27 mouse cellular contexts compared by ENCODE assay signal in the genomic region with DNA sequence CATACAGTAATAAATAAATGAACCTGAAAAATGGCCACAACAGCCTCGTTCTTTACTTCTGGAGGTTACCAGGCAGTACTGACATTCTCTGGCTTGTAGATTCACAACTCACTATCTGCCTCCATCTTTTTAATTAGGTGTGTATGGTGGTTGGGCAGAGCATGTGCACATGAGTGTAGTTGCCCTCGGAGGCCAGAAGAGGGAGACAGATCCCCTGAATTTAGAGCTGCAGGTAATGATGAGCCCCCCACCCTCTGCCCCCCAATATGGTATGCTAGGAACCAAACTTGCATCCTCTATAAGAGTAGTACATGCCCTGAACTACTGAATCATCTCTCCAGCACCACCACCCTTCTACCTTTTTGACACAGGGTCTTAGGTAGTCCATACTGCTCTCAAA.
DNase-seq lines count a peak whose midpoint lies in the region; ATAC-seq and TF ChIP-seq lines count a peak whose summit lies in the region.
"Had no signal": no experiment of that assay in that cellular context is flagged by ENCODE, and none has a peak within 500 bp of the region (broad histone marks: within the 10 kb centered on the region; RNA-seq: fewer than 3 reads in every experiment).

No protein-coding gene starts in this region.

- TF ChIP-seq POLR2A in heart, adult 2 months (IDR thresholded peaks at IDR 0.05; ENCODE audit: insufficient read depth, low read depth, low read length): no peak
- TF ChIP-seq POLR2A in kidney, adult 2 months (IDR thresholded peaks at IDR 0.05; ENCODE audit: low read depth, low read length): no peak

- H3K36me3 ChIP-seq in heart, adult 2 months (ENCODE audit: control insufficient read depth, insufficient read depth, low read length): no peaks in the 10 kb centered on the region
- H3K36me3 ChIP-seq in liver, postnatal 0 days (replicated peaks; ENCODE audit: insufficient read depth, low read length): no peaks in the 10 kb centered on the region
- no peaks in the 10 kb centered on the region for H3K36me3 ChIP-seq in liver, embryonic 12.5 days
- no peaks in the 10 kb centered on the region for H3K36me3 ChIP-seq in kidney, adult 2 months (ENCODE audit: control insufficient read depth, insufficient read depth, low read length)
- H3K36me3 ChIP-seq: forebrain, embryonic 15.5 days; heart, embryonic 13.5 days; intestine, embryonic 15.5 days; limb, embryonic 12.5 days; midbrain, embryonic 13.5 days; neural tube, embryonic 13.5 days had no signal

- ATAC-seq in liver, postnatal 0 days: no peak
- ATAC-seq in liver, embryonic 12.5 days: no peak
- ATAC-seq: forebrain, embryonic 15.5 days; hindbrain, embryonic 16.5 days; intestine, embryonic 15.5 days; midbrain, embryonic 13.5 days had no signal

- WGBS in heart, adult 2 months: 96% methylated on average over 2 of the region's 2 CpGs
- 81% methylated on average over 2 of the region's 2 CpGs for WGBS in liver, postnatal 0 days (ENCODE audit: insufficient replicate concordance)
- WGBS in liver, embryonic 12.5 days (ENCODE audit: insufficient replicate concordance): 81% methylated on average over 2 of the region's 2 CpGs
- 98% methylated on average over 2 of the region's 2 CpGs for WGBS in kidney, adult 2 months

- no peak overlapping the region for H3K9ac ChIP-seq in heart, adult 2 months (ENCODE audit: low read depth, low read length)
- H3K9ac ChIP-seq in liver, postnatal 0 days (replicated peaks): no peak overlapping the region
- H3K9ac ChIP-seq in liver, embryonic 12.5 days: no peak overlapping the region
- H3K9ac ChIP-seq: forebrain, embryonic 15.5 days; heart, embryonic 13.5 days; intestine, embryonic 15.5 days; limb, embryonic 12.5 days; midbrain, embryonic 13.5 days; neural tube, embryonic 13.5 days had no signal

- H3K27ac ChIP-seq in heart, adult 2 months: no peak overlapping the region
- no peak overlapping the region for H3K27ac ChIP-seq in liver, postnatal 0 days (ENCODE audit: low read depth)
- no peak overlapping the region for H3K27ac ChIP-seq in liver, embryonic 12.5 days
- H3K27ac ChIP-seq in kidney, adult 2 months (ENCODE audit: insufficient read depth, low read depth, low read length): no peak overlapping the region
- H3K27ac ChIP-seq: forebrain, embryonic 15.5 days; heart, embryonic 13.5 days; intestine, embryonic 15.5 days; left cerebral cortex, adult 2 months; limb, embryonic 12.5 days; macrophage; midbrain, embryonic 13.5 days; neural tube, embryonic 13.5 days had no signal

- H3K4me2 ChIP-seq in liver, postnatal 0 days (ENCODE audit: low read depth, low read length): no peak overlapping the region
- H3K4me2 ChIP-seq in liver, embryonic 12.5 days: no peak overlapping the region
- H3K4me2 ChIP-seq: forebrain, embryonic 15.5 days; heart, embryonic 13.5 days; intestine, embryonic 15.5 days; limb, embryonic 12.5 days; midbrain, embryonic 13.5 days; neural tube, embryonic 13.5 days had no signal

- no peaks in the 10 kb centered on the region for H3K79me2 ChIP-seq in heart, adult 2 months (replicated peaks; ENCODE audit: control insufficient read depth, insufficient read depth, low read length)

- no peaks in the 10 kb centered on the region for H3K27me3 ChIP-seq in heart, adult 2 months (ENCODE audit: control insufficient read depth, insufficient read depth, low read length)
- no peaks in the 10 kb centered on the region for H3K27me3 ChIP-seq in liver, postnatal 0 days (ENCODE audit: insufficient read depth, low read length)
- H3K27me3 ChIP-seq in liver, embryonic 12.5 days (replicated peaks): no peaks in the 10 kb centered on the region
- no peaks in the 10 kb centered on the region for H3K27me3 ChIP-seq in kidney, adult 2 months (replicated peaks; ENCODE audit: control insufficient read depth, insufficient read depth, low read length)
- H3K27me3 ChIP-seq: forebrain, embryonic 15.5 days; heart, embryonic 13.5 days; intestine, embryonic 15.5 days; limb, embryonic 12.5 days; midbrain, embryonic 13.5 days; neural tube, embryonic 13.5 days had no signal

- TF ChIP-seq CTCF in heart, adult 2 months (IDR thresholded peaks at IDR 0.05): 0 out of 2 replicates have a peak, but pooled peaks have one; percentile 13
- peak; percentile 8; the same call in 1 of the 2 replicates for TF ChIP-seq CTCF in liver, postnatal 0 days (IDR thresholded peaks at IDR 0.05; ENCODE audit: low read depth)
- no peak for TF ChIP-seq CTCF in kidney, adult 2 months (conservative IDR thresholded peaks at IDR 0.05; ENCODE audit: insufficient read depth, insufficient read length, low read depth, low read length)

- no peak for DNase-seq in heart, adult 2 months
- no peak for DNase-seq in heart, adult 8-10 months (ENCODE audit: low spot score)
- DNase-seq in liver, postnatal 0 days: no peak
- DNase-seq in R1 (ENCODE audit: low read depth, low spot score) (peak; percentile 37), MN1 (ENCODE audit: low spot score) (no peak)
- DNase-seq in kidney, adult 2 months: no peak
- DNase-seq: adrenal gland, adult 8-10 months; cerebellum, adult 8-10 months; cerebellum, postnatal 25 days; gastrocnemius, postnatal 25 days; heart, adult 18-20 months; heart, postnatal 10 days; kidney, postnatal 14 days; lung, adult 2 months; lung, postnatal 10 days; right cerebral cortex, postnatal 4 days; thymus, postnatal 14 days had no signal

- H3K4me3 ChIP-seq in heart, adult 2 months: no peak overlapping the region
- no peak overlapping the region for H3K4me3 ChIP-seq in liver, postnatal 0 days (ENCODE audit: low read depth, low read length)
- H3K4me3 ChIP-seq in liver, embryonic 12.5 days: no peak overlapping the region
- no peak overlapping the region for H3K4me3 ChIP-seq in kidney, adult 2 months (ENCODE audit: insufficient read depth, low read depth, low read length)
- H3K4me3 ChIP-seq: forebrain, embryonic 15.5 days; heart, embryonic 13.5 days; intestine, embryonic 15.5 days; left cerebral cortex, adult 2 months; limb, embryonic 12.5 days; midbrain, embryonic 13.5 days; neural tube, embryonic 13.5 days had no signal

- TF ChIP-seq EP300 in heart, adult 2 months (IDR thresholded peaks at IDR 0.05; ENCODE audit: insufficient read depth, low read depth, low read length): no peak
- no peak for TF ChIP-seq EP300 in liver, postnatal 0 days (IDR thresholded peaks at IDR 0.05; ENCODE audit: low read depth)

- no peaks in the 10 kb centered on the region for H3K9me3 ChIP-seq in liver, postnatal 0 days (ENCODE audit: low read length)
- no peaks in the 10 kb centered on the region for H3K9me3 ChIP-seq in liver, embryonic 12.5 days (replicated peaks)
- H3K9me3 ChIP-seq: forebrain, embryonic 15.5 days; heart, embryonic 13.5 days; intestine, embryonic 15.5 days; midbrain, embryonic 13.5 days; neural tube, embryonic 13.5 days had no signal

- intact Hi-C loops in heart, adult 2 months (cut with DNase I): no loop called here

- no peaks in the 10 kb centered on the region for H3K4me1 ChIP-seq in heart, adult 2 months (ENCODE audit: control insufficient read depth, insufficient read depth, low read length)
- H3K4me1 ChIP-seq in liver, postnatal 0 days (ENCODE audit: insufficient read depth): no peaks in the 10 kb centered on the region
- no peaks in the 10 kb centered on the region for H3K4me1 ChIP-seq in liver, embryonic 12.5 days
- H3K4me1 ChIP-seq in kidney, adult 2 months (ENCODE audit: control insufficient read depth, insufficient read depth, low read length): no peaks in the 10 kb centered on the region
- H3K4me1 ChIP-seq: forebrain, embryonic 15.5 days; heart, embryonic 13.5 days; intestine, embryonic 15.5 days had no signal
